ENCODE assay signal across 8 mouse cellular contexts in genomic region chr8:47288131-47288865, GRCm38 (mm10).
DNase-seq lines count a peak whose midpoint lies in the region; ATAC-seq lines count a peak whose summit lies in the region.

No protein-coding gene starts in this region.

- peak overlapping the region; percentile 91 for H3K9ac ChIP-seq in kidney, embryonic 14.5 days (ENCODE audit: low read depth, low read length)
- peak overlapping the region; percentile 85 for H3K9ac ChIP-seq in intestine, embryonic 16.5 days (ENCODE audit: low read depth, low read length)
- H3K9ac ChIP-seq in limb, embryonic 13.5 days, result peak overlapping the region; percentile 96
- peak overlapping the region; percentile 100 for H3K9ac ChIP-seq in midbrain, embryonic 14.5 days (replicated peaks; ENCODE audit: low read length)

- no peaks in the 10 kb centered on the region for H3K9me3 ChIP-seq in kidney, embryonic 14.5 days (ENCODE audit: control insufficient read depth, low read length)
- H3K9me3 ChIP-seq in intestine, embryonic 16.5 days (ENCODE audit: control insufficient read depth, low read length), result no peaks in the 10 kb centered on the region
- H3K9me3 ChIP-seq in limb, embryonic 13.5 days, result no peaks in the 10 kb centered on the region
- H3K9me3 ChIP-seq in midbrain, embryonic 14.5 days (ENCODE audit: control insufficient read depth, low read length), result no peaks in the 10 kb centered on the region

- peak overlapping the region; percentile 77 for H3K4me3 ChIP-seq in kidney, embryonic 14.5 days (ENCODE audit: low read length)
- peak overlapping the region; percentile 80 for H3K4me3 ChIP-seq in intestine, embryonic 16.5 days (ENCODE audit: low read length)
- H3K4me3 ChIP-seq in limb, embryonic 13.5 days, result peak overlapping the region; percentile 84
- peak overlapping the region; percentile 89 for H3K4me3 ChIP-seq in midbrain, embryonic 14.5 days (replicated peaks; ENCODE audit: low read depth, low read length)

- H3K36me3 ChIP-seq in kidney, embryonic 14.5 days (ENCODE audit: control insufficient read depth, insufficient read depth, low read length), result no peaks in the 10 kb centered on the region
- no peaks in the 10 kb centered on the region for H3K36me3 ChIP-seq in intestine, embryonic 16.5 days (ENCODE audit: control insufficient read depth, insufficient read depth, low read length)
- no peaks in the 10 kb centered on the region for H3K36me3 ChIP-seq in limb, embryonic 13.5 days
- no peaks in the 10 kb centered on the region for H3K36me3 ChIP-seq in midbrain, embryonic 14.5 days (ENCODE audit: control insufficient read depth, insufficient read depth, low read length)

- 0 out of 2 replicates have a peak, but pooled peaks cover 5% of the 10 kb centered on the region for H3K4me1 ChIP-seq in kidney, embryonic 14.5 days (ENCODE audit: control insufficient read depth, insufficient read depth, low read length)
- H3K4me1 ChIP-seq in intestine, embryonic 16.5 days (ENCODE audit: control insufficient read depth, insufficient read depth, low read length), result peaks cover 4% of the 10 kb centered on the region; the same call in 1 of the 2 replicates
- peaks cover 54% of the 10 kb centered on the region for H3K4me1 ChIP-seq in limb, embryonic 13.5 days
- H3K4me1 ChIP-seq in midbrain, embryonic 14.5 days (ENCODE audit: control insufficient read depth, insufficient read depth, low read length), result peaks cover 37% of the 10 kb centered on the region

- DNase-seq in kidney, adult 11 months, result no peak
- peak; percentile 49 to 54 for DNase-seq in cerebellum, postnatal 36 days
- DNase-seq in frontal cortex, postnatal 36 days (ENCODE audit: low spot score in 2 of 2), result peak; percentile 63 to 66
- DNase-seq in midbrain, embryonic 14.5 days, result peak; percentile 83
- peak; percentile 48 for DNase-seq in urinary bladder, adult 2 months (ENCODE audit: low spot score)

- under 1% methylated on average over 73 of the region's 78 CpGs for WGBS in kidney, embryonic 14.5 days
- under 1% methylated on average over 76 of the region's 78 CpGs for WGBS in intestine, embryonic 16.5 days
- under 1% methylated on average over 78 of the region's 78 CpGs for WGBS in limb, embryonic 13.5 days
- WGBS in midbrain, embryonic 14.5 days, result under 1% methylated on average over 77 of the region's 78 CpGs

- H3K27ac ChIP-seq in kidney, embryonic 14.5 days (ENCODE audit: low read depth, low read length), result peak overlapping the region; percentile 77
- peak overlapping the region; percentile 75 for H3K27ac ChIP-seq in intestine, embryonic 16.5 days (ENCODE audit: low read length)
- H3K27ac ChIP-seq in limb, embryonic 13.5 days, result peak overlapping the region; percentile 88
- peak overlapping the region; percentile 99 for H3K27ac ChIP-seq in midbrain, embryonic 14.5 days (replicated peaks; ENCODE audit: low read depth, low read length)

- no peaks in the 10 kb centered on the region; the same call in 1 of the 2 replicates for H3K27me3 ChIP-seq in kidney, embryonic 14.5 days (ENCODE audit: control insufficient read depth, insufficient read depth, low read length)
- no peaks in the 10 kb centered on the region for H3K27me3 ChIP-seq in intestine, embryonic 16.5 days (replicated peaks; ENCODE audit: control insufficient read depth, insufficient read depth, low read length)
- no peaks in the 10 kb centered on the region for H3K27me3 ChIP-seq in limb, embryonic 13.5 days
- H3K27me3 ChIP-seq in midbrain, embryonic 14.5 days (ENCODE audit: control insufficient read depth, insufficient read depth, low read length), result no peaks in the 10 kb centered on the region

- H3K4me2 ChIP-seq in kidney, embryonic 14.5 days (replicated peaks; ENCODE audit: low read depth, low read length), result peak overlapping the region; percentile 96
- peak overlapping the region; percentile 88 for H3K4me2 ChIP-seq in intestine, embryonic 16.5 days (ENCODE audit: low read depth, low read length)
- H3K4me2 ChIP-seq in limb, embryonic 13.5 days (replicated peaks), result peak overlapping the region; percentile 83
- peak overlapping the region; percentile 98 for H3K4me2 ChIP-seq in midbrain, embryonic 14.5 days (ENCODE audit: low read length)

- peak; percentile 50 for ATAC-seq in kidney, embryonic 14.5 days (ENCODE audit: low FRiP score, low TSS enrichment)
- ATAC-seq in intestine, embryonic 16.5 days, result peak; percentile 49
- ATAC-seq in limb, embryonic 13.5 days (ENCODE audit: low FRiP score, low read depth), result peak; percentile 55
- ATAC-seq in midbrain, embryonic 14.5 days (ENCODE audit: low FRiP score, low TSS enrichment), result peak; percentile 59
